Mouse (Mus musculus): ENCODE measurements around the gene Gm6460. TPM values are rescaled to one million over a fixed set of nuclear protein-coding genes. Genes with fewer than 3 reads are reported as not detected.
"Not testable (repeated sequence)": the region's sequence is repeated elsewhere in the genome, so short reads cannot be mapped to it uniquely, and the experiment has no call there.

Gene Gm6460
- not detected in 2 replicates for polyA plus RNA-seq (2014; fragmentation: Nextera tagmentation; extraction: Ambion mirVana)

GRCm38 (mm10) chr5:11594613-11595012 is at the start of gene Gm6460:
Gm6460 (plus strand) TSS chr5:11594913.
- not testable (repeated sequence) for ATAC-seq; H3K4me2 ChIP-seq (ENCODE audit: low read length); H3K36me3 ChIP-seq (ENCODE audit: control insufficient read depth, insufficient read depth, low read length); H3K4me1 ChIP-seq (ENCODE audit: control insufficient read depth, insufficient read depth, low read length); H3K9ac ChIP-seq (ENCODE audit: low read length); H3K9me3 ChIP-seq (replicated peaks; ENCODE audit: control insufficient read depth, low read length); H3K27ac ChIP-seq (ENCODE audit: low read depth, low read length); H3K27me3 ChIP-seq (replicated peaks; ENCODE audit: control insufficient read depth, insufficient read depth, low read length); H3K4me3 ChIP-seq (ENCODE audit: low read depth, low read length); DNase-seq (ENCODE audit: low spot score)
- no CpG with 5 or more reads among the region's 3 CpGs for WGBS

Other genes with a start within 250 kb of the Gm6460 start
- gene Gm8897, start 178.5 kb upstream of the Gm6460 start, polyA plus RNA-seq (2014; fragmentation: Nextera tagmentation; extraction: Ambion mirVana), result not detected in 2 replicates
- not detected in 2 replicates for gene Gm8906, start 92.2 kb upstream of the Gm6460 start, polyA plus RNA-seq (2014; fragmentation: Nextera tagmentation; extraction: Ambion mirVana)
- gene Gm8922, start 87.0 kb downstream of the Gm6460 start, polyA plus RNA-seq (2014; fragmentation: Nextera tagmentation; extraction: Ambion mirVana), result not detected in 2 replicates
- not detected in 2 replicates for gene Gm8926, start 175.6 kb downstream of the Gm6460 start, polyA plus RNA-seq (2014; fragmentation: Nextera tagmentation; extraction: Ambion mirVana)

Data from forebrain, embryonic 14.5 days (tissue).